Mouse (Mus musculus): ENCODE data around the gene Ccdc181. TPM values are rescaled to one million over a fixed set of nuclear protein-coding genes. Genes with fewer than 3 reads are reported as not detected.

Gene Ccdc181
- polyA plus RNA-seq, 1 experiment from 2014 or later, result 6.4 TPM

- WGBS, result 90% methylated on average over 4 of the region's 4 CpGs
Measured at GRCm38 (mm10) chr1:164324221-164324620, 48.8 kb downstream of the Ccdc181 start.

GRCm38 (mm10) chr1:164324878-164325277, 49.5 kb downstream of the Ccdc181 start:
- H3K27me3 ChIP-seq (ENCODE audit: low read depth, poor library complexity, severe bottlenecking), result no peaks in the 10 kb centered on the region
- no peak overlapping the region for H3K4me3 ChIP-seq
- no peak for DNase-seq (ENCODE audit: low spot score)
- WGBS, result 85% methylated on average over 2 of the region's 2 CpGs
- H3K4me1 ChIP-seq, result no peaks in the 10 kb centered on the region
- no peak overlapping the region for H3K27ac ChIP-seq
- H3K9me3 ChIP-seq (replicated peaks), result no peaks in the 10 kb centered on the region
- H3K36me3 ChIP-seq, result peaks cover 20% of the 10 kb centered on the region

More at GRCm38 (mm10) chr1:164324221-164324620, 48.8 kb downstream of the Ccdc181 start:
- H3K4me3 ChIP-seq, result no peak overlapping the region
- H3K4me1 ChIP-seq, result no peaks in the 10 kb centered on the region
- no peak overlapping the region for H3K27ac ChIP-seq
- peaks cover 18% of the 10 kb centered on the region for H3K36me3 ChIP-seq
- DNase-seq (ENCODE audit: low spot score), result no peak
- H3K9me3 ChIP-seq (replicated peaks), result no peaks in the 10 kb centered on the region
- no peaks in the 10 kb centered on the region for H3K27me3 ChIP-seq (ENCODE audit: low read depth, poor library complexity, severe bottlenecking)

GRCm38 (mm10) chr1:164326600-164327155, 51.3 kb downstream of the Ccdc181 start:
- no peak overlapping the region for H3K4me3 ChIP-seq
- no peaks in the 10 kb centered on the region for H3K9me3 ChIP-seq (replicated peaks)
- H3K27ac ChIP-seq, result no peak overlapping the region
- DNase-seq (ENCODE audit: low spot score), result no peak
- WGBS, result 84% methylated on average over 6 of the region's 6 CpGs
- H3K36me3 ChIP-seq, result peaks cover 34% of the 10 kb centered on the region
- no peaks in the 10 kb centered on the region for H3K4me1 ChIP-seq
- H3K27me3 ChIP-seq (ENCODE audit: low read depth, poor library complexity, severe bottlenecking), result no peaks in the 10 kb centered on the region

GRCm38 (mm10) chr1:164327764-164328163, 52.4 kb downstream of the Ccdc181 start:
- peaks cover 37% of the 10 kb centered on the region for H3K36me3 ChIP-seq
- 90% methylated on average over 7 of the region's 7 CpGs for whole genome bisulfite sequencing
- DNase-seq (ENCODE audit: low spot score), result no peak

GRCm38 (mm10) chr1:164332559-164332958, 57.2 kb downstream of the Ccdc181 start:
- 91% methylated on average over 11 of the region's 11 CpGs for WGBS
- no peaks in the 10 kb centered on the region for H3K27me3 ChIP-seq (ENCODE audit: low read depth, poor library complexity, severe bottlenecking)
- no peak overlapping the region for H3K27ac ChIP-seq
- no peak for DNase-seq (ENCODE audit: low spot score)
- peaks cover 60% of the 10 kb centered on the region for H3K36me3 ChIP-seq
- no peaks in the 10 kb centered on the region for H3K9me3 ChIP-seq (replicated peaks)
- H3K4me1 ChIP-seq, result no peaks in the 10 kb centered on the region
- no peak overlapping the region for H3K4me3 ChIP-seq

More at GRCm38 (mm10) chr1:164327764-164328163, 52.4 kb downstream of the Ccdc181 start:
- H3K9me3 ChIP-seq (replicated peaks), result no peaks in the 10 kb centered on the region
- no peak overlapping the region for H3K4me3 ChIP-seq
- no peak overlapping the region for H3K27ac ChIP-seq
- no peaks in the 10 kb centered on the region for H3K27me3 ChIP-seq (ENCODE audit: low read depth, poor library complexity, severe bottlenecking)
- no peaks in the 10 kb centered on the region for H3K4me1 ChIP-seq

GRCm38 (mm10) chr1:164335435-164335834, 60.0 kb downstream of the Ccdc181 start:
- DNase-seq (ENCODE audit: low spot score), result no peak
- no peaks in the 10 kb centered on the region for H3K27me3 ChIP-seq (ENCODE audit: low read depth, poor library complexity, severe bottlenecking)
- H3K27ac ChIP-seq, result no peak overlapping the region
- H3K9me3 ChIP-seq (replicated peaks), result no peaks in the 10 kb centered on the region
- H3K4me1 ChIP-seq, result no peaks in the 10 kb centered on the region
- H3K4me3 ChIP-seq, result no peak overlapping the region
- 97% methylated on average over 3 of the region's 3 CpGs for WGBS
- peaks cover 44% of the 10 kb centered on the region for H3K36me3 ChIP-seq

GRCm38 (mm10) chr1:164335846-164336245, 60.5 kb downstream of the Ccdc181 start:
- Histone ChIP-seq H3K4me1 (no peaks in the 10 kb centered on the region), H3K36me3 (peaks cover 41% of the 10 kb centered on the region), H3K4me3 (no peak overlapping the region), H3K27me3 (ENCODE audit: low read depth, poor library complexity, severe bottlenecking) (no peaks in the 10 kb centered on the region), H3K9me3 (replicated peaks) (no peaks in the 10 kb centered on the region), H3K27ac (no peak overlapping the region)
- no peak for DNase-seq (ENCODE audit: low spot score)
- WGBS, result 92% methylated on average over 4 of the region's 4 CpGs

Other genes with a start within 250 kb of the Ccdc181 start
- gene Sele, start 227.4 kb upstream of the Ccdc181 start, polyA plus RNA-seq (2016; fragmentation: Nextera tagmentation; extraction: Ambion mirVana), result not detected in 2 replicates
- 0.08 TPM in 1 of 2 replicates, not detected in the other for gene Sell, start 213.6 kb upstream of the Ccdc181 start, polyA plus RNA-seq (2016; fragmentation: Nextera tagmentation; extraction: Ambion mirVana)
- gene Selp, start 160.3 kb upstream of the Ccdc181 start, polyA plus RNA-seq (2016; fragmentation: Nextera tagmentation; extraction: Ambion mirVana), result 0.04 and 0.05 TPM in 2 replicates
- gene F5, start 123.7 kb upstream of the Ccdc181 start, polyA plus RNA-seq (2016; fragmentation: Nextera tagmentation; extraction: Ambion mirVana), result 0.24 and 0.29 TPM in 2 replicates
- gene Slc19a2, start 26.5 kb upstream of the Ccdc181 start, polyA plus RNA-seq (2016; fragmentation: Nextera tagmentation; extraction: Ambion mirVana), result 8.3 and 10.4 TPM in 2 replicates
- 46.5 and 47.7 TPM in 2 replicates for gene Nme7, start 28.5 kb downstream of the Ccdc181 start, polyA plus RNA-seq (2016; fragmentation: Nextera tagmentation; extraction: Ambion mirVana)
- 23.9 and 27.5 TPM in 2 replicates for gene Blzf1, start 31.9 kb downstream of the Ccdc181 start, polyA plus RNA-seq (2016; fragmentation: Nextera tagmentation; extraction: Ambion mirVana)
- gene Atp1b1, start 182.8 kb downstream of the Ccdc181 start, polyA plus RNA-seq (2016; fragmentation: Nextera tagmentation; extraction: Ambion mirVana), result 1.7 and 2.6 TPM in 2 replicates